Mouse (Mus musculus): Measurements from ENCODE around the gene Sfxn2. TPM values are rescaled to one million over a fixed set of nuclear protein-coding genes. Genes with fewer than 3 reads are reported as not detected.

Gene Sfxn2
- polyA plus RNA-seq, 1 experiment from 2014 or later, result 8.8 TPM

DNA sequence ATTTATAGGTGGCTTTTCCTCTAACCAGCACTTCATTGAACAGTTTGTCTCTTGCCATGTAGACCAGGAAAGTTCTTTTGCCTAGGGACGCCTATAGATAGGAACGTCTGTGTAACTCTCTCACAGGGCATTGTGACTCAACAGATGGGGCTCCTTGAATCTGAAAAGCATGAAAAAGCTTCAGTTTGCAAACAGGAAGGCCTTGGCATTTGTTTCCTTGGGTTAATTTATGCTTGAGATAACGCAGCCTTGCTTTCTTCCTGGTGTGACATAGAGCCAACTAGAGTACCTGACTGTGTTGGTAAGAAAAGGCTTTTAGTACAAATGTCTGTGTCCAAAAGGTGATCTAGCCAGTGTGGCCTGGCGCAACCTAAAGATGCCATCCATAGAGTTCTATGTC lies 29.2 kb downstream of the Sfxn2 start:
- Histone ChIP-seq H3K27me3 (no peaks in the 10 kb centered on the region), H3K4me3 (no peak overlapping the region), H3K4me1 (replicated peaks) (peaks cover 33% of the 10 kb centered on the region), H3K36me3 (0 out of 2 replicates have a peak, but pooled peaks cover 8% of the 10 kb centered on the region), H3K9ac (no peak overlapping the region), H3K9me3 (replicated peaks) (no peaks in the 10 kb centered on the region), H3K4me2 (no peak overlapping the region), H3K27ac (no peak overlapping the region)
- WGBS, result 79% methylated on average over 4 of the region's 4 CpGs
- no peak for ATAC-seq (replicated peaks; ENCODE audit: insufficient number of reproducible peaks, insufficient read depth, low FRiP score, low read depth)

DNA sequence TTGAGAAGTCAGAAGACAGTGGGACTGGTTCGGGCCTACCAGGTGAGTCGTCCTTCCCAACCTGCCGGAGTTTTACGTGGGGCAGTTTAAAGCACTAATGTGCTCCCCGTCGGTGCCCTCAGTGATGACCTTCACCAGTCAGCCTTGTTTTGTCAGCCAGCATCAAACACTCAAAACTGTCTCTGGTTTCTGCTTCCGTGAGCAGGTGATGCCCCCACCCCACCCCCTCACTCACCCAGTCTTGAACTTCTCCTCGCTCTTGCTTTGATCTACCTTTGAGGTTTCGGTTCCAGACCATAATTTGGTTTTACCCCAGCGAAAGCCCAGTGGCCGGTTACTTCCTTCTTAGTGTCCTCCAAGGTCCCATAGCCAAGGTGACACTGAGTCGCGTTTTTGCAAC lies 33.6 kb downstream of the Sfxn2 start:
- no peak for ATAC-seq (replicated peaks; ENCODE audit: insufficient number of reproducible peaks, insufficient read depth, low FRiP score, low read depth)

DNA sequence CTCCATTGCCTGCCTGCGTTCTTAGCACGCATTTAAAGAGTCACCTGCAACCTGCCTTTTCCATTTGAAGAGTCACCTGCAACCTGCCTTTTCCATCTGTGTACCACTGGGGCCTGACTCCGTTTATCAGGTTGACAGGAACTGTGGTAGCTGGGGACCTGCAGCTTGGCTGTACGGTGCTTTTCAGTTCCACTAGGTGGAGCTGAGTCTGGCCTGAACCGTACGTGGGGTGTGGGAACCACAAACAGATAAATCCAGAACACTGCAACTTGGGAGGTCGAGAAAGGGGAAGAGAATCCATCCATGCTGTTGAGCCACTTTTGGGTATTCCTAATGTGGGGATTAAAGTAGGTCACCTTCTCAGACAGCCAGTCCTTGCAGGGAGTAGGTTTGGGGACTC lies 34.3 kb downstream of the Sfxn2 start:
- 0 out of 2 replicates have a peak, but pooled peaks cover 16% of the 10 kb centered on the region for H3K36me3 ChIP-seq
- WGBS, result 35% methylated on average over 7 of the region's 7 CpGs
- ATAC-seq (replicated peaks; ENCODE audit: insufficient number of reproducible peaks, insufficient read depth, low FRiP score, low read depth), result 0 out of 2 replicates have a peak, but pooled peaks have one; percentile 51

More for the DNA sequence above, 33.6 kb downstream of the Sfxn2 start:
- Histone ChIP-seq H3K27me3 (no peaks in the 10 kb centered on the region), H3K4me3 (no peak overlapping the region), H3K9me3 (replicated peaks) (no peaks in the 10 kb centered on the region), H3K27ac (no peak overlapping the region), H3K9ac (no peak overlapping the region), H3K36me3 (0 out of 2 replicates have a peak, but pooled peaks cover 16% of the 10 kb centered on the region), H3K4me2 (no peak overlapping the region), H3K4me1 (replicated peaks) (peaks cover 31% of the 10 kb centered on the region)
- WGBS, result 83% methylated on average over 13 of the region's 13 CpGs

GRCm38 (mm10) chr19:46608158-46608557 lies 35.0 kb downstream of the Sfxn2 start:
- H3K27me3 ChIP-seq, result no peaks in the 10 kb centered on the region
- no peak for ATAC-seq (replicated peaks; ENCODE audit: insufficient number of reproducible peaks, insufficient read depth, low FRiP score, low read depth)
- H3K4me3 ChIP-seq, result no peak overlapping the region
- no peak overlapping the region for H3K9ac ChIP-seq
- H3K4me1 ChIP-seq (replicated peaks), result peaks cover 23% of the 10 kb centered on the region
- H3K4me2 ChIP-seq, result no peak overlapping the region
- H3K36me3 ChIP-seq, result 0 out of 2 replicates have a peak, but pooled peaks cover 16% of the 10 kb centered on the region
- no peak overlapping the region for H3K27ac ChIP-seq
- 97% methylated on average over 7 of the region's 7 CpGs for WGBS
- no peaks in the 10 kb centered on the region for H3K9me3 ChIP-seq (replicated peaks)

More for the DNA sequence above, 34.3 kb downstream of the Sfxn2 start:
- no peak overlapping the region for H3K4me2 ChIP-seq
- H3K27ac ChIP-seq, result peak overlapping the region; percentile 13; the same call in 1 of the 2 replicates
- H3K9ac ChIP-seq, result no peak overlapping the region
- no peak overlapping the region for H3K4me3 ChIP-seq
- no peaks in the 10 kb centered on the region for H3K27me3 ChIP-seq
- H3K4me1 ChIP-seq (replicated peaks), result peaks cover 25% of the 10 kb centered on the region
- H3K9me3 ChIP-seq (replicated peaks), result no peaks in the 10 kb centered on the region

DNA sequence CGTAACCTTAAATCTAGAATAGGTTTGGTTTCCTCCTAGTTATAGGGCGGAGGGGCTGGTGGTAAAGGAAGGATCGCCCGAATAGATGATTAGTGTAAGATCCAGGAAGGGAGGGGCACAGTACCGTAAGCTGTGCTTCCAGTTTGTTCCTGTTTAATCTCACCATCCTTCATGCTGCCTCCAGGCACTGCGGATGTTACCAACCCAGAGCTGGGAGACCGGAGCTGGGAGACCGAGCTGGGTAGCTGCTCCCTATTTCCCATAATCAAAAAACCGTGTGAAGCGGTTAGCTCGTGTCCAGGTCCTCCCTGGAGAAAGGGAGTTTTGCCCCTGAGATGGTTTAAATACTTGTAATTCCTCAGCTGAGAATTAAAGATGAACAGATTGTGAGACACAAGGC lies 43.2 kb downstream of the Sfxn2 start:
- H3K4me2 ChIP-seq, result no peak overlapping the region
- H3K36me3 ChIP-seq, result 0 out of 2 replicates have a peak, but pooled peaks cover 4% of the 10 kb centered on the region
- H3K9me3 ChIP-seq (replicated peaks), result no peaks in the 10 kb centered on the region
- H3K4me3 ChIP-seq, result no peak overlapping the region
- no peak overlapping the region for H3K27ac ChIP-seq
- H3K27me3 ChIP-seq, result no peaks in the 10 kb centered on the region
- H3K4me1 ChIP-seq (replicated peaks), result peaks cover 61% of the 10 kb centered on the region
- ATAC-seq (replicated peaks; ENCODE audit: insufficient number of reproducible peaks, insufficient read depth, low FRiP score, low read depth), result no peak
- 65% methylated on average over 11 of the region's 11 CpGs for WGBS
- no peak overlapping the region for H3K9ac ChIP-seq

- Histone ChIP-seq H3K4me1 (replicated peaks) (peaks cover 71% of the 10 kb centered on the region), H3K9me3 (replicated peaks) (no peaks in the 10 kb centered on the region), H3K4me3 (no peak overlapping the region), H3K36me3 (0 out of 2 replicates have a peak, but pooled peaks cover 4% of the 10 kb centered on the region), H3K27ac (no peak overlapping the region), H3K4me2 (no peak overlapping the region), H3K9ac (no peak overlapping the region), H3K27me3 (no peaks in the 10 kb centered on the region)
- ATAC-seq (replicated peaks; ENCODE audit: insufficient number of reproducible peaks, insufficient read depth, low FRiP score, low read depth), result no peak
- 73% methylated on average over 8 of the region's 8 CpGs for WGBS
Observed at GRCm38 (mm10) chr19:46617361-46617760, 44.2 kb downstream of the Sfxn2 start.

- peak overlapping the region; percentile 74 for H3K27ac ChIP-seq
- H3K4me1 ChIP-seq (replicated peaks), result peaks cover 79% of the 10 kb centered on the region
- no peaks in the 10 kb centered on the region for H3K27me3 ChIP-seq
- no peak for ATAC-seq (replicated peaks; ENCODE audit: insufficient number of reproducible peaks, insufficient read depth, low FRiP score, low read depth)
- 0 out of 2 replicates have a peak, but pooled peaks cover 4% of the 10 kb centered on the region for H3K36me3 ChIP-seq
- no peaks in the 10 kb centered on the region for H3K9me3 ChIP-seq (replicated peaks)
- 0 out of 2 replicates have a peak overlapping the region, but pooled peaks have one; percentile 18 for H3K9ac ChIP-seq
- H3K4me2 ChIP-seq, result no peak overlapping the region
- WGBS, result 63% methylated on average over 9 of the region's 9 CpGs
- H3K4me3 ChIP-seq, result no peak overlapping the region
Observed at GRCm38 (mm10) chr19:46618322-46618721, 45.2 kb downstream of the Sfxn2 start.

DNA sequence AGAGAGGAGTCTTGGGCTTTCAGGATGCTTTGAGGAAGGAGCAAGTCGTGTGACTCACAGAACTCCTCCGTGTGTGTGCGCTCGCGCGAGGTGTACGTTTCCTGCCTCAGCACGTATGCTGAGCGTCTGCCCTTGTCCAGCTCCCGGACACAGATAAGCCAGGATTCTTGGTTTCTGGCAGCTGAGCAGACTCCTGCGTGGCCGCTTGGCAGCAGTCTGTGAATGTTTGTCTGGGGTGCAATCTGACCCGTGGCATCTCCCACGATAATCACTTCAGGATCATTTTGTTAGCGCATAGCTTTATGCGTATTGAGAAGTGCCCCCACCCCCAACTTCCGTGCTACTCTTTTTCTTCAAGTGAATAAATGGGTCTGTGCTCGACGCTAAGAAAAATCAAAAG lies 45.8 kb downstream of the Sfxn2 start:
- 22% methylated on average over 19 of the region's 19 CpGs for WGBS

DNA sequence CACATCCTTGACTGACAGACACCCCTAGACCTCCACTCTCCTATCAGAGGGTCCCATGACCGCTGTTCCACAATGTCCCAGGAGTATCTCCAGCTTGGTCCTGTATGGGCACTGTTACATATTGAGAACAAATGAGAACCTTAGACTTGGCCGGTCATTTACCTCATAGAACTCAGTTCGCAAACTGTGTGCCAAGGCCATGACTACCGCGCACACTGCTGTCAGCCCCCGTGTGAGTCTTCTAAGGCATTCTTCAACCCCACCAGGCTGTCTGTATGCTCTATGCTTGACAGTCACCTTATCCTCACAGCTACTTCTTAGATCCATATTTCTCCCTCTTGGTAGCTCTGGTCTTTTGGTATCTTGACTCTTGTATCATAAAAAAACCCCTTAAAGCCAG lies 46.4 kb downstream of the Sfxn2 start:
- H3K4me2 ChIP-seq, result peak overlapping the region; percentile 11
- no peaks in the 10 kb centered on the region for H3K36me3 ChIP-seq
- H3K27me3 ChIP-seq, result no peaks in the 10 kb centered on the region
- peak overlapping the region; percentile 74 for H3K27ac ChIP-seq
- no peak for ATAC-seq (replicated peaks; ENCODE audit: insufficient number of reproducible peaks, insufficient read depth, low FRiP score, low read depth)
- no peak overlapping the region for H3K4me3 ChIP-seq
- WGBS, result 74% methylated on average over 6 of the region's 6 CpGs
- no peaks in the 10 kb centered on the region for H3K9me3 ChIP-seq (replicated peaks)
- H3K9ac ChIP-seq, result no peak overlapping the region
- peaks cover 85% of the 10 kb centered on the region for H3K4me1 ChIP-seq (replicated peaks)

More for the DNA sequence above, 45.8 kb downstream of the Sfxn2 start:
- Histone ChIP-seq H3K9ac (peak overlapping the region; percentile 18; the same call in 1 of the 2 replicates), H3K4me3 (no peak overlapping the region), H3K4me1 (replicated peaks) (peaks cover 81% of the 10 kb centered on the region), H3K9me3 (replicated peaks) (no peaks in the 10 kb centered on the region), H3K36me3 (0 out of 2 replicates have a peak, but pooled peaks cover 4% of the 10 kb centered on the region), H3K4me2 (peak overlapping the region; percentile 11), H3K27ac (peak overlapping the region; percentile 74), H3K27me3 (no peaks in the 10 kb centered on the region)
- ATAC-seq (replicated peaks; ENCODE audit: insufficient number of reproducible peaks, insufficient read depth, low FRiP score, low read depth), result no peak

DNA sequence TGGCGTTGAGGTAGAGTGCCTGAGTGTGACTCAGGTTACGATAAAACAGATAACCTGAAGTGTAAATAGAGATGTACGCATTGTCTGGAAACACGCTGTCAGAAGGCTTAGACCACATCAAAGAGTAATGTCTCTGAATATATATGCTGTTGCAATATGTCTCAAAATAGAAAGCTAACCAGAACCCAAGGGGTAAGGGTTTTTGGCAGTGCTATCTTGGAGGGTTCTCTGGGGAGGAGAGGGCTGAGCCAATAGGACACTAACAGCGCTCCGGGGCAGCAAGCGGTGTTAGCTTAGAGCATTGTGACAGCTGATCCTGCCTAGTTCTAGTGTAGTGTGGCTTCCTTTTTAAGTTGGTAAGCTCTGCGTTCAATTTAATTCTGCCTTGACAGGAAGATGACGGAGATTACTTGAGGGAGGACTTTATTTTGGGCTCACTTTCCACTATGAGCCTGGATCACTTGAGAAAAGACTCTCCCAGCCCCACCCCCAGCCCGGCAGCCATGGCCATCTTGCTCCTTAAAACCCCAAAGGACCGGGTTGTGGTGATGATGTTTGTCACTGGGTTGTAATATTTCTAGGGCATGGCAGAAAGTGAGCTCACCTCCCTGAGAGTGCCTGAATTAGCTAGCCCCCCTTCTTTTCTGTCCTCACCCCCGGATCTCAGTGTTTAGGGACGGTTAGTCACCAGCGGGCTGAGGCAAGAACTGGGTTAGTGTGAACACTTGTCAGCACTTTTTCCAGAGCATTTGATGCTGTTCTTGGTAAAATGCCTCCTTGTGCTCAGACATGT lies 47.0 kb downstream of the Sfxn2 start:
- 29% methylated on average over 14 of the region's 14 CpGs for WGBS
- H3K36me3 ChIP-seq, result no peaks in the 10 kb centered on the region
- H3K4me1 ChIP-seq (replicated peaks), result peaks cover 92% of the 10 kb centered on the region
- no peak overlapping the region for H3K9ac ChIP-seq
- no peaks in the 10 kb centered on the region for H3K27me3 ChIP-seq
- ATAC-seq (replicated peaks; ENCODE audit: insufficient number of reproducible peaks, insufficient read depth, low FRiP score, low read depth), result no peak
- peak overlapping the region; percentile 11 for H3K4me2 ChIP-seq
- H3K27ac ChIP-seq, result peak overlapping the region; percentile 74
- no peaks in the 10 kb centered on the region for H3K9me3 ChIP-seq (replicated peaks)
- no peak overlapping the region for H3K4me3 ChIP-seq

GRCm38 (mm10) chr19:46621236-46622183 lies 48.3 kb downstream of the Sfxn2 start:
- Histone ChIP-seq H3K4me1 (replicated peaks) (peaks cover 89% of the 10 kb centered on the region), H3K4me2 (no peak overlapping the region), H3K27me3 (no peaks in the 10 kb centered on the region), H3K36me3 (no peaks in the 10 kb centered on the region), H3K9me3 (replicated peaks) (no peaks in the 10 kb centered on the region), H3K9ac (no peak overlapping the region), H3K4me3 (no peak overlapping the region), H3K27ac (peak overlapping the region; percentile 97)
- ATAC-seq (replicated peaks; ENCODE audit: insufficient number of reproducible peaks, insufficient read depth, low FRiP score, low read depth), result no peak
- 67% methylated on average over 19 of the region's 19 CpGs for WGBS
